Mouse (Mus musculus): ENCODE measurements around the gene Gm37240.

Gene Gm37240

GRCm38 (mm10) chr3:85553731-85554277 is 333.5 kb downstream of the Gm37240 start:
- DNase-seq = no peak

- DNase-seq = no peak
These were observed 336.0 kb downstream of the Gm37240 start for GRCm38 (mm10) chr3:85551352-85551751.

GRCm38 (mm10) chr3:85550312-85550711 is 337.0 kb downstream of the Gm37240 start:
- DNase-seq = no peak

GRCm38 (mm10) chr3:85543652-85544051 is 343.7 kb downstream of the Gm37240 start:
- peak in 1 of 2 experiments; percentile 40 for DNase-seq

GRCm38 (mm10) chr3:85542765-85543164 is 344.6 kb downstream of the Gm37240 start:
- no peak for DNase-seq

GRCm38 (mm10) chr3:85535621-85536520 is 351.4 kb downstream of the Gm37240 start:
- no peak for DNase-seq

- DNase-seq = peak; percentile 58 to 67
These were observed 352.3 kb downstream of the Gm37240 start for GRCm38 (mm10) chr3:85535042-85535441.

- no peak for DNase-seq
These were observed 354.9 kb downstream of the Gm37240 start for GRCm38 (mm10) chr3:85532376-85532775.

GRCm38 (mm10) chr3:85530601-85531161 is 356.6 kb downstream of the Gm37240 start:
- no peak for DNase-seq

- no peak for DNase-seq
These were observed 365.9 kb downstream of the Gm37240 start for GRCm38 (mm10) chr3:85521311-85521907.

GRCm38 (mm10) chr3:85518668-85519067 is 368.6 kb downstream of the Gm37240 start:
- DNase-seq = peak; percentile 61 to 65

GRCm38 (mm10) chr3:85518072-85518471 is 369.2 kb downstream of the Gm37240 start:
- DNase-seq = no peak

GRCm38 (mm10) chr3:85516739-85517396 is 370.4 kb downstream of the Gm37240 start:
- no peak for DNase-seq

GRCm38 (mm10) chr3:85514700-85515099 is 372.6 kb downstream of the Gm37240 start:
- peak; percentile 33 to 43 for DNase-seq

GRCm38 (mm10) chr3:85508717-85509279 is 378.5 kb downstream of the Gm37240 start:
- no peak for DNase-seq

- DNase-seq = no peak
These were observed 387.2 kb downstream of the Gm37240 start for GRCm38 (mm10) chr3:85500096-85500495.

GRCm38 (mm10) chr3:85496146-85496545 is 391.2 kb downstream of the Gm37240 start:
- DNase-seq = no peak

GRCm38 (mm10) chr3:85493796-85494195 is 393.5 kb downstream of the Gm37240 start:
- no peak for DNase-seq

- no peak for DNase-seq
These were observed 397.1 kb downstream of the Gm37240 start for GRCm38 (mm10) chr3:85490204-85490603.

GRCm38 (mm10) chr3:85487379-85487778 is 399.9 kb downstream of the Gm37240 start:
- DNase-seq = no peak

- DNase-seq = peak; percentile 86
These were observed 401.7 kb downstream of the Gm37240 start for GRCm38 (mm10) chr3:85485536-85486190.

GRCm38 (mm10) chr3:85482636-85483035 is 404.7 kb downstream of the Gm37240 start:
- peak; percentile 46 to 71 for DNase-seq
